Mouse (Mus musculus): ENCODE results near the gene Smarcd3.

Smarcd3 gene

DNA sequence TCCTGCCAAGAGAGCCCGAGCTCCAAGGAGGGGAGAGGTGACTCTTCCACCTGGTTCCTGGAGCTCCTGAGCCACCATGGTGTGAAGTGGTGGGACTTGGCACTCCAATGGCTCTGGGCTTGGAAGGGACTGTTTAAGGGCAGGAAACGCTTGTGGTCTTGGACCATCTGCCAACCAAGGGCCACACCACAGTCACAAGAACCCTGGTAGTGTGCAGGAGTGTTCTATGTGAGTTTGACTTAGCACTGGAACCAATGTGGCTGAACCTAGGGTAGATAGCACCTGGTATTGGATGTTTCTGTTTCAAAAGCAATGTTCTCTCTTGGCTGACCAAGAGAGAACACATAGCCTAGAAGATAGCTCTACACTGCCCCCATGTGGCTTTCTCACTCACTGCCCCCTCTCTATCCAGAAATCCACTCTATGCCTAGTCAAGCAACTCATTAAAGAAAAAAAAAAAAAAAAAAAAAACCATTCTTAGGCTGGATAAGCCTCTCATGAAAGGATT, 26.9 kb downstream of the Smarcd3 start:
- in situ Hi-C loops (cut with MboI, MseI), result no loop called here

DNA sequence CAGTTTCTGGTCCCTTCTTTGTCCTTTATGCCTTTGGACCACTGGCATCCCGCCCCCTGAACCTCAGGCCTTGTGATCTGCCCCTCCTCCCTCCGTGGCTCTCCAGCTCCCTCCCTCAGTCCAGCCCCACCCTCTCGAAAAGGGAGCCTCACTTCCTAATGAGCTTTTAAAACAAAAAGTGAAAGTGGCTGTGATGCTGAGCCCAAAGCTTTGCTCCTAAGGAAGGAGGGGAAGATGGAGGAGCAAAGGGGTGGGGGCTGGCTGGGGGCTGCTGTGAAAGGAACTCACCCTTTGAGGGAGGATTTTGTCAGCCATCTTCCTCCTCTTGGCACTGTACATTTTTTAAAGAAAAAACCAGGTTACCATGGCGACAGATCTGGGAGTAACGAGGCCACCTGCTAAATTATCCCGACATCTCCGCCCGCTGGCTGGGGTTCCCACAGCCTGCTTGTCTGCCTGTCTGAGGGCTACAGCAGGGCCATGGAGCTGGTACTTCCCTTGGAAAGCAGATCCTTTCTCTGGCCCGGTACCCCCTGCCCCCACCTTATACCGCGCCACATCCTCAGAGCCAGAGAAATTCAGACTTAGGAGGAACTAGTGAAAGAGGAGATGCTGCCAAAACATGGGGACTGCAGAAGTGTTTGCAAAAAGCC, 27.6 kb downstream of the Smarcd3 start:
- in situ Hi-C loops (cut with MboI, MseI), result no loop called here

DNA sequence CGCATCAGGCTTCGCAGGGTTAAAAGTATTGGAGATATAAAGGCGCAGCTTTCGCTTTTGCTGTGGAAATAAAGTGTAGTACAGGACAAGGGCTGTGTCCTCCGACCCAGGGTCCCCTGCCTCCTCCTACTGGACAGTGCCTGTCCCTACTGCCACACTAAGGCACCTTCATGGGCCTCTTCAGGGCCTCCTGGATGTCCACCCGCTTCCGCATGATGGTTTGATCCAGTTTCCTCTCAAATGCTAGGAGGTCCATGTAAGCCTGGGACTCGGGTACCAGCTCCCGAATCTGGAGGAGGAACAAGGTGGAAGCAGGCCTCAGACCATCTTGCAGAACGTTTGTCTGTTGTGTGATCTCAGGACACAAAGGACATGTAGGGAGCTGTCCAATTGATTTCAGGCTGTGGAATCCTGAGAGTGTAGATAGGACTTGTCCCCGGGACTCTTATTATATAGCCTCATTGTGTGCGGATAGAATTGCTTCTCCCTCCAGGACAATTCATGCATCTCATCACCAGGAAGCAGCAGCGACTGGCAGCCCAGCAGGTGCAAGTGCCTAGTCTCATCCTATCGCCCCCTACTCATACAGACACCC, 28.3 kb downstream of the Smarcd3 start:
- in situ Hi-C loops (cut with MboI, MseI), result no loop called here

DNA sequence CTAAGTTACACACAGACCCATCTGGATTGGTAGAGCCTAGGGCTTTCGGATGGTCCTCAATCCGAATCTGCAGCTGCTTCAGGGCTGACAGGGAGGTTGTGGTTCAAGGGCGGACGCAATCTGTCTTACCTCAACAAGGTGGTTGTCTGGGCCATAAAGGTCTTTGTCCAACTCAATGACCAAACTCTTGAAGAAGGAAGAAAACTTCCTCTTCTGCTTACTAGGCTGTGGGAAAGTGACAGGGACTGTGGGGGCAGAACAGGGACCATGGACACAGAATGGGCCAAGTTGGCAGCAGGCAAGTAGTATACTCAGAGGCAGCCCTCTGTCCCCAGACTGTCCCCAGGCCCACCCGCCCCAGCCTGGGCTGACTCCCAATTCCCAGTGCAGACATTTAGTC, 28.9 kb downstream of the Smarcd3 start:
- in situ Hi-C loops (cut with MboI, MseI), result no loop called here

DNA sequence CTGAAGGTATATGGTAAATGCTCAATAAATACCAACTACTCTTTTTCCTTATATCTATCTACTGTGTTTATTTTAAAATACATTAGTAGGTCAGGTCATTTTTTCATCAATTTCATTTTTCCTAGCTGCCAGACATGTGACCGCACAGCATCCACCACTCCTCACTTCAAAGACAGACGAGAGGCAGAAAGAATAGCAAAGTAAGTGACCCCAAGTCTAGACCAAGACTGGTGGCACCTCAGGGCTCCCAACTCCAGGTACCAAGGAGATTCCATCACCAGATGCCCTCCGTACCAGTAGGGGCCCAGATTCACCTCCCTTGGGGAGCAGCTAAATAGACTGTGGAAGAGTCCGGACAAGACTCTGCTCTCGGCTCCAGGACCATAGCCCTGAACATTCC, 29.9 kb downstream of the Smarcd3 start:
- in situ Hi-C loops (cut with MboI, MseI), result no loop called here

DNA sequence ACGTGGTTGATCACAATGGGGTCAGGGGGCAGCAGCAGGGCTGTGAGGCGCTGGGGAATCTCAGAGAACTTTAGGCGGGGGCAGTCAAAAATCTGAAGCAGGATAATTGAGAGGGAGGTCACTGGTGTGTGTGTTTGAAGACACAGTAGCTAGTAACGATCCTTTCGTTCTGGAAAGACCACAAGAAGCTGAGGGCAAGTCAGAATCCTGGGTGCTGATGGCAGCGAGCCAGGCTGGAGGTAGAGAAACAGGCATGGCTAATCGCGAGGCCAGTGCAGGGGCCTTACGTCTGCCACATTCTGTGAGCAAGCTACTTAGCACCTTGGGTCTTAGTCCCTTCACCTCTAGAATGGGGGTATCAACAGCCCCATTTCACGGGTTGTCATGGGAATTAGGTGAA, 30.3 kb downstream of the Smarcd3 start:
- in situ Hi-C loops (cut with MboI, MseI), result no loop called here

DNA sequence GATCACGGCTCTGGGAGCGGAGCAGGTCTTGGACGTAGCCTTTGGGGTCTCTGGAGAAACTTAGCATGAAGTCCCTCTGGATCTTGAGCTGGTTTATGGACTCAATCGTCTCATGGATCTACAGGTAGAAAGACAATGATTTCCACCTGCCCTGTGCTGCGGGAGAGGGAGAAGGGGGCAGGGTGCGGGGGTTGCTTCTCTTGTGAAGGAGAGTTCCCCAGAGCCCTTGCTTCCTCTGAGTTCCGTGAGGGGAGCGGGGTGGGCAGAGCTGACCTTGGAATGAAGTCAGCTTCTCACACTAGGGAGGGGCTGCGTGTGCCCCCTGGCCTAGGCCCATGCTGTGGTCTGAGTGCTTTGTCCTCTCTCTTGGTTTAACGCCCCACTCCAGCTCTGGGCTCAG, 31.0 kb downstream of the Smarcd3 start:
- in situ Hi-C loops (cut with MboI, MseI), result no loop called here

DNA sequence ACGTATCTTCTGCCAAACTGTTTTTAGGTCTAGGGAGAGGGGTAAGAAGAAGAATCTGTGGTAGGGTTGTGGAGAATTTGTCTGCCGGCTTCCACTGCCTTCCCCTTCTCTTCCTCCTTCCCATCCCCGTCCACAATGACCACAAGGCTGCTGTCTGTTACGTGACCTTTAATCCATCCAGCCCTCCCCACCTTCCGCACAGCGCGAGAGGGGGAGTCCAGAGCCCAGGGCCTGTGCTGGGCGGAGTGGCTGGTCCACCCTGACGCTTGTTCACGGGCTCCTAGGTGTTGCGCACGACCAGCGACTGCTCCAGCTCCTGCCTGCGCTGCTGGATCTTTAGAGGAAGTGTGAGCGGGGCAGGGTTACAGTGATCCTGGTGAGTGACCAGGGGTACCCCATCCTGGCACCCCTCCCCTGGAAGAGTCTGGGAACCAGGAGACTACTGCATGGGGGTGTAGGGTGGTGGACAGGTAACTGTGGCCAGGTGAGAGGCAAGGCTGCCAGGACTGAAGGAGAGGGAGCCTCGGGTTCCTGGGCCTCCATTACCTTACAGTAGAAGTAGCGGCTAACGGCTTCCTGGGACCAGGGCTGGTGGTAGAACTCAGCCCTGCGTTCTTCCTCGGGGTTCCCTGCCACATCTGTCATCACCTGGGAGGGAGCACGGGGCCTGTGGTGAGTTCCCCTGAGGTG, 31.6 kb downstream of the Smarcd3 start:
- in situ Hi-C loops (cut with MboI, MseI), result no loop called here

DNA sequence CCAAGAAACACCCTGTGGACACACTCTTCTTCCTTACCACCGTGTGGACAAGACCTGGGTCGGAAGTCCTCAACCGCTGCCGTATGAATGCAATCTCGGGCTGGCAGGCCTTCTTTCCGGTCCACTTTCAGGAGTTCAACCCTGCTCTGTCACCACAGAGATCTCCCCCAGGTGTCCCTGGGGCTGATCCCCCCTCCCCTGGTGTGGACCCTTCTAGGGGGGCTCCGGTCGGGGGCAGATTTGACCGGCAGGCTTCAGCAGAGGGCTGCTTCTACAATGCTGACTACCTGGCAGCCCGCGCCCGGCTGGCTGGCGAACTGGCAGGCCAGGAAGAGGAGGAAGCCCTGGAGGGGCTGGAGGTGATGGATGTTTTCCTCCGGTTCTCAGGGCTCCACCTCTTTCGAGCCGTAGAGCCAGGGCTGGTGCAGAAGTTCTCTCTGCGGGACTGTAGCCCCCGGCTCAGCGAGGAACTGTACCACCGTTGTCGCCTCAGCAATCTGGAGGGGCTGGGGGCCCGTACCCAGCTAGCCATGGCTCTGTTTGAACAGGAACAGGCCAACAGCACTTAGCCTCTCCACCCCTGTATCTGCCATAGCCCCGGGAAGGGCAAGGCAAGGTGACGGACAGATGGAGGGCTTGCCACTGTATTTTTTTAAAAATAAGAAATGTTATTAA, 32.3 kb downstream of the Smarcd3 start:
- in situ Hi-C loops (cut with MboI, MseI), result no loop called here

DNA sequence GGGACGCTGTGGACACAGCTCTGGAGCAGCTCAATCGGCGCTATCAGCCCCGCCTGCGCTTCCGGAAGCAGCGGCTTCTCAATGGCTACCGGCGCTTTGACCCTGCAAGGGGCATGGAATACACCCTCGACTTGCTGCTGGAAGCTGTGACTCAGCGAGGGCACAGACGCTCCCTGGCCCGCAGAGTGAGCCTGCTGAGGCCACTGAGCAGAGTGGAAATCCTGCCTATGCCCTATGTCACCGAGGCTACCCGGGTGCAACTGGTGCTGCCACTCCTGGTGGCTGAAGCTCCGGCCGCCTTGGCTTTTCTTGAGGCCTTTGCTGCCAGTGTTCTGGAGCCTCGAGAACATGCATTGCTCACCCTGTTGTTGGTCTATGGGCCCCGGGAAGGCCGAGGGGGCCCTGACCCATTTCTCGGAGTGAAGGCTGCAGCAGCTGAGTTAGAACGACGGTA, 32.9 kb downstream of the Smarcd3 start:
- in situ Hi-C loops (cut with MboI, MseI), result no loop called here

DNA sequence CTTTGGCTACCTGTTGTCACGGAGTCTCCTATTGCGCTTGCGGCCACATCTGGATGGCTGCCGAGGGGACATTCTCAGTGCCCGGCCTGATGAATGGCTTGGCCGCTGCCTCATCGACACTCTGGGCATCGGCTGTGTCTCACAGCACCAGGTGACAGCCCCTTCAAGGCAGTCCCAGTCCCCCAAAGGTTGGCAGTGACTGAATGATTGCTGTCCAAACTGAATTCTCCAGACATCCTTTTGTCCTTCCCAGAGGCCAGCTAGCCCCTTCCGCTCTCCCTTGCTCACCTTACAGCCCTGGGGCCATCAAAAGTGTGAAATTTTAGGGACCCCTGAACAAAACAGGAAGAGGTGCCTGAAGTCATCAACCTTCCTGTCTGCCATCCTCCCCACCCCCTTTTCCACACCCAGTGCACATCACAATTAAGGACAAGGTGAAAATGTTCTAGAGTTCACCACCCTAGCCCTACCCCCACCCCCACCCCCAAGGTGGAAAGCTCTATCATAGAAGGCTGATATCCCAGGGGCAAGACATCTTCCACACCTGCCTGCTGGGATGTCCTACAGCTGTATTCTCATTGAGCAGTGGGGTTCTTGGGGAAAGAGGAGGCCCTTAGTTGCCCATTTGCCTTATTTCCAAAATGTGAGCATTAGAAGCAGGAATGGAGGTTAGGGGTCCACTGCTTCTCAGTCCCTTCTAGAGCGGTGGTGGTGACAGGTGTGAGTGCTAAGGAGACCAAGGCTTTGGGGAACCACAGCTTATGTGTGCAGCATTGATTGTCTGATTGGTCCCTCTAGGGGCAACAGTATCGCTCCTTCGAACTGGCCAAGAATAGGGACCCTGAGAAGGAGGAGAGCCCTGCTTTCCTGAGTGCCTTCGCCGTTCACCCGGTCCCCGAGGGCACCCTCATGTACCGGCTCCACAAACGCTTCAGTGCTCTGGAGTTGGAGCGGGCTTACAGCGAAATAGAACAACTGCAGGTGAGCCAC, 34.4 kb downstream of the Smarcd3 start:
- in situ Hi-C loops (cut with MboI, MseI), result no loop called here

DNA sequence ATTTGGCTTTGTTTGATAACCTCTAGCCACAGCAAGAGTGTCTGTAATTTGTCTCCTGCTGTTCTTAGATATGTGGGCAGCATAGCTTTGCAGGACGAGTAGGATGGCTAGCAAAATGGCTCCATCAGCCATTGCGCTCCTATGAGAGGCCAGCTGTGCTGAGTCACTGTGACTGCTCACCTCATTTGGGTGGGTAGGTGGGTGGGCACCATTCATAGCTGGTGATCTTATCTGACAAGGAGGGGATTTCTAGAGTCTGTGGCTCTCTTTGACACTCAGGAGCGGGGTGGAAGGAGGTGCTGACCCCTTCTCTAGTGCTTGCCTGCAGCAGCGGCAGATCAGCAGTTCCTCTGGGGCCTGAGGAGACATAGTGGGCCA, 37.0 kb downstream of the Smarcd3 start:
- in situ Hi-C loops (cut with MboI, MseI), result no loop called here

DNA sequence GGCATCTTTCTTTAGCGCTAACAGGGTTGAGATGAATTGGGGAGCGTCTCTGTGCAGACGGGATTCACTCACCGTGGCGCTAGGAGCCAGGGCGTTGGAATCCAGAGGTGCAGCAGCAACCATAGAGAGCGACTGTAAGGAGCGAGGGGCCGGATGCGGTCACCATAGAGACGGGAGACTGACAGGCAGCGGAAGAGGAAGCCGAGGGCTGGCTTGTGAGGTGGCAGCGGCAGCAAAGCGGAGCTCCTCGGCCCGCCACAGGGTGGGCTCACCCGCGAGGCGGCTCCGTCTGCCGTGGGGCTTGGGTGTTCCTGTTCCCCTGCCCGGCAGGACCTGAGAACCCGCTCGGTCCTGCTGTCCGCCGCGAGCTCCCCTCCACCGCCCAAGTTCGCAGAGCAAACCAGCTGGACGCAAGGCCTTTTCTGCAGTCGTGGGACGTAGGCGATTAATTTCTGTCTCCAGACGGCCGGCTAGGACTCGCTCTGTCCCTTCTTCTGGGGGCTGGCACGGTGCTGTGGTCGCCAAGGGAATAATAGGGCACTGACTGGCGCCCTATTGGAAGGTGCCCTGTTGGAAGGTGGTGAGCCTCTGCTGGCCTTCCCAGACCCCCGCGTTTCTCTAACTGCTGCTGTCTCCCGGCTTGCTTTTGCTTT, 37.5 kb downstream of the Smarcd3 start, which contains the start of gene Chpf2:
Chpf2 (plus strand) TSS at position 195 of the 653 bp plus-strand sequence.
- in situ Hi-C loops (cut with MboI, MseI), result no loop called here

DNA sequence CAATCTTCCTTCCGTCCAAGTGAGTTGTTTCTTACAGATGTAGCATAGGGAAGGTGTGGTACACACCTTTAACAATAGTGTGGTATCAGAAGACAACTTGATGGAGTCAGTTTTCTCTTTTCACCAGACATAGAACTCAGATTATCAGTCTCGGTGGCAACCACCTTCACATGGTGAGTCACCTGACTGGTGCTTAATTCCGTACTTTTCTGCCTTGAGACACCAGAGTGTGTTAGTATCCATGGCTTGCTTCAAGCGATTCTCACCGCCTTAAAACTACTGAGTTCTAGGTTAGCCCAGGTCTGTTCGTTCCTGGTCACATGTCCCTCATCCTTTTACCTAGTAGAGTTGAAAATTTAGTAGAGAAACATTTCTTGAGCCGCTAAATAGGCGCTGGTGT, 38.1 kb downstream of the Smarcd3 start:
- in situ Hi-C loops (cut with MboI, MseI), result no loop called here

DNA sequence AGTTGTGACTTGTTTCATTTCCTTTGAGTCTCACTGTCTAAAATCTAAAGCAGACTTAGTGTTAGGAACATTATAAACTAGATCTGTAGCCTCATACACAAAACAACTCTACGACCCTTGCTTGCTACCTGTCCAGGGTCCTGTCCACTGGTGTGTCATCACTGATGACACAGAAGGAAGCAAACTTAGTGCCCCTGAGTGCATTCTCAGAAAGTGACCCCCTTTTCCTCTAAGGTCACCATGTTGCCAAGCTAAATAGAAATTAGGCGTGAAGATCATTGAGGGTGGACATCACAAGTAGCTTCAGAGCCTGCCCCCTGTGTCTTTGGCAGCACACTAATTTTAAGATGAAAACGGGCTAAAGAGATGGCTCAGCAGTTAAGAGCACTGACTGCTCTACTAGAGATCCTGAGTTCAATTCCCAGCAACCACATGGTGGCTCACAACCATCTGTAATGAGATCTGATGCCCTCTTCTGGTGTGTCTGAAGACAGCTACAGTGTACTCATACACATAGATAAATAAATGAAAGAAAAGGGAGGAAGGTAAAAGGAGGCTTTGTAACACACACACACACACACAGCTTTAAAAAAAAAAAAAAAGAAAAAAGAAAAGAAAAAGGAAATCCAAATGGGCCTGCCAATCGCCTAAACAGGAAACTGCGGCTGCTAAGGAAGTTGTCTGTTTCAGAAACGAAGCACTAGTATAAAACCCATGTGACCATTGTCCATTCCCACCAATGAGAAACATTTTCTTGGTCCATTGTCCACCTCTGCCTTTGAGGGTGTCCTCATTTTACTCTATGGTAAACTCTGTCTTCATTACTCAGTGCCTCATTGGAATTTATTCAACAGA, 45.9 kb downstream of the Smarcd3 start:
- in situ Hi-C loops (cut with MboI, MseI), result no loop called here

DNA sequence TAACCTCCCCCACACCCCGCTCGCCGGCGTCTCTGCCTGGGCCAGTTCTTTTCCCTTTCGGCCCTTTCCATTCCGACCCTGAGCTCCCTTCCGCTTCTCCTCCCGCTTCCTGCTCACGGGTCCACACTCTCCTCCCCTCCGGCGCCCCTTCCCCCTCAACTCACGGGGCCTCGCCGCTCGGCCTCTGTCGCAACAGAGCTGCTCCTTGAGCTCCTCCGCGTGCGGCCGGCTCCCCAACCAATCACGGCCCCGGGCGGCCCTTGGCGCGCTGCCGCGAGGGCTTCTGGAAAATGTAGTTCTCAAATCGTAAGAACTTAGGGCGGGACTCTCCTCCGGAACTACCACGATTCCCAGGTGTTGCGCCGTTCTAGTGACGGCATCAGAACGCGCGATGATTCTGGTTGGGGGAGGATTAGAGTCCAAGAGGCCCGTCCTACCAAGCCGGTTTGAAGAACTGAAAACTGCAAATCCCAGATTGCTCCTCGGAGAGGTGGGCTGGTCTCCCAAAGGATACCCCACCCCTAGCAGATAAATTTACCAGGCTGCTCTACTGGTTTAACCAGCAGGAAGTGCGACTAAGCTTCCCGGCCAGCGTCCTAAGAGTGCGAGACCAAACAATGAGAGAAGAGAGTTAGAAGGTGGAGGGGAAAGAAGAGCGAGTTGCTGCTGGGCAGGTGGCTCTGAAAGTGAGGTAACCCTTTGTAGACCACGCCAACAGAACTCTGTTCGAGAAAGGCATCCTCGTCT, 46.9 kb downstream of the Smarcd3 start, which contains the start of gene Abcf2:
Abcf2 (minus strand) TSS at position 285 of the 747 bp plus-strand sequence.
- in situ Hi-C loops (cut with MboI, MseI), result no loop called here

DNA sequence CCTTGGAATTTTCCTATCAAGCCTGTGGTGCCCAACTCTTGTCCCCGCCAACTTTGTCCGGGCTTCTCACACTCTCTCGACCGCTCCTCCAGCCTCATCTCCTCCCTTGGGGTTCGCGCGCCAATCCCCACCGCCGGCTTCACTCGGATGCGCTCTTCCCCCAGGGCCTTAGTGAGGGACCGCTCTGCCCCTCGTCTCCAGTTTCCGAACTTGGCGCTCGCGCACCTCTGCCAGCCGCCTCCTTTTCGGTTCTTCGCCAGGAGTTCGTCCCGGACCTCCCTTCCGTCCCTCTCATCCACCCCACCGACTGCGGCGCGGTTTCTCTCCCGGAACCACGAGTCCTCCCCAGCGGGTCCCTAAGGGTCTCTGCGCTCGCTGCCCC, 47.4 kb downstream of the Smarcd3 start:
- in situ Hi-C loops (cut with MboI, MseI), result no loop called here

DNA sequence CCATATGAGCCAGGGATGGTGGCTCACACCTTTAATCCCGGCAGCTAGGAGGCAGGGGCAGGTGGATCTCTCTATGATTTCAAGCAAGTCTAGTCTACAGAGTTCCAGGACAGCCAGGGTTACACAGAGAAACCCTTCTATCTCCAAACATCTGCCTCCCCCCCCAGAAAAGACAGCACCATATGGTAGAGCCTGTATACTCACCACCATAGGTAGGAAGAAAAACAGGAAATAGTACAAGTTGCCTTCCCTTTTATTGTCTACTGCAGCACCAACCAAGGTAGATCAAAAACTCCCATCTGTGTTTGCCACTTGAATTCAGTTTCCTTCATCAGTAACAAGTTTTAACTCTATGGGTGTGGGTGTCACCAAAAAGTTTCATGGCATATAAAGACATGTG, 48.3 kb downstream of the Smarcd3 start:
- in situ Hi-C loops (cut with MboI, MseI), result no loop called here

DNA sequence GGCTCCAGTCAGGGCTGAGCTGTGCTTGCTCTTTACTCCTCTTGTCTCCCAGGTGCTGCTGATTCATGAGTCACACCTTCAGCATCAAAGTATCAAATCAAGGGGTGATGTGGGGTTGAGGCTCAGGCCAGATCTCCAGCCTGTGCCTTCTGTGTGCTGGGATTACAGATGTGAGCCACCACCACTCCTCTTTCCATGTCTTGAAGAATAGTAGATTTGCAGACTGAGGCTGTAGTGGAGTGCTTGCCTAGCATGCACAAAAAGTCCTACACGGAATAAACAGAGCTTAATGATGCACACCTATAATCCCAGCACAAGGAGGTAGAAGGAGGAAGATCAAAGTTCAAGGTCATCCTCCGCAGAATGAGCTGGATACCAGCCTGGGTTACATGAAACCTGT, 67.5 kb downstream of the Smarcd3 start, which contains the start of gene 4931409K22Rik:
4931409K22Rik (minus strand) TSS at position 101 of the 400 bp plus-strand sequence.
- in situ Hi-C loops (cut with MboI, MseI), result no loop called here
